Mouse (Mus musculus) liver, postnatal 0 days (tissue): ENCODE results near the gene Cep295nl.
"Not testable (repeated sequence)": the region's sequence is repeated elsewhere in the genome, so short reads cannot be mapped to it uniquely, and the experiment has no call there.

Experiments used
- CTCF ChIP-seq: sonication (generic); IDR thresholded peaks from 2 replicates; pipeline ENCODE4 v1.5.1; 2016; ENCODE audit warnings: antibody characterized with exemption, low read depth
- EP300 ChIP-seq: IDR thresholded peaks from 2 replicates; pipeline ENCODE4 v1.6.1; 2016; ENCODE audit warnings: antibody characterized with exemption, low read depth, mild to moderate bottlenecking

- TF ChIP-seq EP300, CTCF: not testable (repeated sequence)
Observed at GRCm38 (mm10) chr11:118376323-118376722, 34.0 kb upstream of the Cep295nl start.
